Mouse (Mus musculus): Measurements from ENCODE around the gene Slc5a11. TPM values are rescaled to one million over a fixed set of nuclear protein-coding genes. Genes with fewer than 3 reads are reported as not detected.

The Slc5a11 gene
- polyA plus RNA-seq, 1 experiment from 2014 or later, result not detected

DNA sequence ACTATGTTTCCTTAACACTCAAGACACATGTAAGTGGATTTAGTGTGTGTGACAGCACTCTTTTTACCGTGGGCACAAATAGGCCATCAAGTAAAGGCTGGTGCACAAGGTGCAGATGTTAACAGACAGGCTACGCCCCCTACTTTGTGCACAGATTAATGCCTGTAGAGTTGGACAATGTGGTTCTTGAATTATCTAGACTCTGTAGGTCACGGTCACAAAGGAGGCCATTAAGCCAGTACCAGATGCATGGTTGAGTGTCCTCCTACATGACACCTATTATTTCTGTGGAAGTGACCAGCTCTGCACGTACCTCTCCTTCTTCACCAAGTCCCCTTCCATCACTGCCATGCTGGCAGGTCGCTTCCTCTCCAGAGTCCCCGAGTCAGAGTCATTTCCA, 81.5 kb downstream of the Slc5a11 start:
- Histone ChIP-seq H3K4me1 (no peaks in the 10 kb centered on the region), H3K9me3 (no peaks in the 10 kb centered on the region), H3K4me3 (no peak overlapping the region), H3K27ac (no peak overlapping the region), H3K36me3 (replicated peaks) (peaks cover 96% of the 10 kb centered on the region), H3K27me3 (ENCODE audit: poor library complexity, severe bottlenecking) (no peaks in the 10 kb centered on the region)
- DNase-seq (ENCODE audit: extremely low spot score, low spot score), result no peak
- WGBS, result 81% methylated on average over 6 of the region's 6 CpGs

DNA sequence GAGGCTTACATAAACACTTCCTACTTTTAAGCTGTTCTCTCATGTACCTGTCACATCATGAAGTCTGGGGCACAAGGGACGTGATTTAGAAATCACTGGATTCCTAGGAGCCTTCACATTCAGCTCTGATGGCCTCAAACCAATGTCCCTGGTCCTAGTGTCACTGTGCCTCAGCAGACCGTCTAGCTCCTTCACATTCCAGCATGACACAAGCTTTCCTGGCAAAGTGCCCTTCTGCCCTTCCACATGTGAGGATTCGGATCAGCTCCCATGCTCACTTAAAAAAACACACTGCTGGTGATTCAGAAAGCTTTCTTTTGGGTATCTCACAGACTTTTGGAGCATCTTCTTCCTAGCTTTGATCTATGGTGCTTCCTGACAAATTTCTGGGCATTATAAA, 83.6 kb downstream of the Slc5a11 start:
- DNase-seq (ENCODE audit: extremely low spot score, low spot score), result no peak
- WGBS, result 90% methylated on average over 3 of the region's 3 CpGs
- H3K9me3 ChIP-seq, result no peaks in the 10 kb centered on the region
- H3K36me3 ChIP-seq (replicated peaks), result peaks cover 80% of the 10 kb centered on the region
- H3K27ac ChIP-seq, result no peak overlapping the region
- no peaks in the 10 kb centered on the region for H3K27me3 ChIP-seq (ENCODE audit: poor library complexity, severe bottlenecking)
- H3K4me3 ChIP-seq, result no peak overlapping the region
- no peaks in the 10 kb centered on the region for H3K4me1 ChIP-seq

DNA sequence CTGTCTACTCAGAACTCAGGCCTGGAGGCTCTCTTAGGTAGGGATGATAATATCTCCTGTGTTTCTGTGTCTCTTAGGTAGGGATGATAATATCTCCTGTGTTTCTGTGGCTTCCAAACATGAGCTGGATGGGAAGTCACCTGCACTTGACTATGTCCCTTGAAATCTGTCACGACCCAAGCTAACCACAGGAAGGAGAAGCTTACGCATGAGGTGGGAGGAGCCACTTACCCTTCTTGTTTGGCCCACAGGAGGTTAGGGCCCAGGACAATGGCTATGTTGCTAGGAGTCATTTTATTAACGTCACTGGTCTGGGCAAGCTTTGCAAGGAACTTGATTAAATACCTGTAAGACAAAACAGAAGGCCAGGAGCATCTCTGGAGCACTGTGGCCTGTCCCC, 85.7 kb downstream of the Slc5a11 start:
- Histone ChIP-seq H3K4me3 (no peak overlapping the region), H3K27me3 (ENCODE audit: poor library complexity, severe bottlenecking) (no peaks in the 10 kb centered on the region), H3K4me1 (no peaks in the 10 kb centered on the region), H3K9me3 (no peaks in the 10 kb centered on the region), H3K36me3 (replicated peaks) (peaks cover 81% of the 10 kb centered on the region), H3K27ac (no peak overlapping the region)
- DNase-seq (ENCODE audit: extremely low spot score, low spot score), result no peak
- WGBS, result 78% methylated on average over 3 of the region's 3 CpGs

DNA sequence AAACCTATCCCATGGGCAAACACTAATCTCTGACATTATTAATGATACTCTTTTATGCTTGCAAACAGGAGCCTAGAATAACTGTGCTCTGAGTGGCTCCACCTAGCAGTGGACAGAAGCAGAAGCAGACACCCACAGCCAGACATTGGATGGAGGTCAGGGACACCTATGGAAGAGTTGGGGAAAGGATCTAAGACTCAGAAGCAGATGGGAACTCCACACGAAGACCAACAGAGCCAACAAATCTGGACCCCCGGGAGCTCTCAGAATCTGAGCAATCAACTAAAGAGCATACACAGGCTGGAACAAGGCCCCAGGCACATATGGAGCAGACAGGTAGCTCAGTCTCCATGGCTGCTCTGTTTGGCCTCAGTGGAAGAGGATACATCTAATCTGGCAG, 90.8 kb downstream of the Slc5a11 start:
- Histone ChIP-seq H3K9me3 (no peaks in the 10 kb centered on the region), H3K4me3 (no peak overlapping the region), H3K27ac (no peak overlapping the region), H3K36me3 (replicated peaks) (peaks cover 83% of the 10 kb centered on the region), H3K27me3 (ENCODE audit: poor library complexity, severe bottlenecking) (no peaks in the 10 kb centered on the region), H3K4me1 (no peaks in the 10 kb centered on the region)
- no peak for DNase-seq (ENCODE audit: extremely low spot score, low spot score)
- WGBS, result 87% methylated on average over 2 of the region's 2 CpGs

DNA sequence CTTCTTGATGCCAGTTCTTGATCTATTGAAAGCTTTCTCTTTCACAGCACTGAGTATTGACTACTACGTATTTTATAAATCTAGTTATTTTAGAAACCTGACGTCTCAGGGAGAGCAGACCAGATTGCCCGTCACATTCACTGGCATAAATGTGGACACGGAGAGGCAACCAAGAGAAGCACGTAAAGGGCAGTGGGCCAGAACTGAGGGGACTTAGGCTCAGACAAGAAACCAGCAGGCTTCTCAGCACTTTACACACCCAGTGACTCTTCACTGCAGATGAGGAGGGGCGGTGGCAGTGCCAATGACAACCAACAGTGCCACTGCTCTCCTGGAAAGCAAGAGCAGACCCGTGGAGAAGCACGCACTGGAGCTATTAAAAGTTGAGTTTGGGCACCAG, 92.7 kb downstream of the Slc5a11 start:
- Histone ChIP-seq H3K9me3 (no peaks in the 10 kb centered on the region), H3K4me1 (no peaks in the 10 kb centered on the region), H3K36me3 (replicated peaks) (peaks cover 96% of the 10 kb centered on the region), H3K27me3 (ENCODE audit: poor library complexity, severe bottlenecking) (no peaks in the 10 kb centered on the region), H3K4me3 (no peak overlapping the region), H3K27ac (no peak overlapping the region)
- 95% methylated on average over 8 of the region's 8 CpGs for WGBS
- DNase-seq (ENCODE audit: extremely low spot score, low spot score), result no peak

DNA sequence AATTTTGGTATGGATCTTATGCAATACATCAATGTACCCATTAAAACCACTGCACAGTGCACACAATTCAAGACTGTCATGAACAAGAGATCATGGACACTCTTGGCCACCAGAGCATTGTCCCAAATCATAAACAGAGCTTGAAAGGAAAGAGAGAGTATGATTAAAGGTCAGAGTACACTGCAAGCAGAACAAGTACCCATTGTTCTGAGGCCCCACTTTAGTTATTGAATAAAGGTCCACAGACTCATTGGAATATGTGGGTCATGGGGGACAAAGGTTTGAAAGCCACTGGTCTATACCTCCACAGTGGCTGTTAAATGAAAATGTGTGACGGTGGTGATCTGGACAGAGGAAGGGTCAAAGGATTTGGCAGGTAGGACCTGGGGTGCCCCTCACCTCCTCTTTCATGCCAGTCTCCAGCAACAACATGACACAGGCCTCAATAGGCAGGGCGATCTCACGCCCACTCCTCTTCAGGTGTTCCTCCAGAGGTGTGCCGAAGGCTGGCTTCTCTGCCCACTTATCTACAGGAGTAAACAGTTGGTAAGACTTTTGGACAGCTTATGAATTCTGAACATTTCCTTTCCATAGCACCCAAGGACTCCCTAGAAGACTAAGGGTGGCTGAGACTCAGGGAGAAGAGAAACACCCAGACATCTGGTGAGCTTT, 93.4 kb downstream of the Slc5a11 start:
- 94% methylated on average over 4 of the region's 4 CpGs for WGBS

DNA sequence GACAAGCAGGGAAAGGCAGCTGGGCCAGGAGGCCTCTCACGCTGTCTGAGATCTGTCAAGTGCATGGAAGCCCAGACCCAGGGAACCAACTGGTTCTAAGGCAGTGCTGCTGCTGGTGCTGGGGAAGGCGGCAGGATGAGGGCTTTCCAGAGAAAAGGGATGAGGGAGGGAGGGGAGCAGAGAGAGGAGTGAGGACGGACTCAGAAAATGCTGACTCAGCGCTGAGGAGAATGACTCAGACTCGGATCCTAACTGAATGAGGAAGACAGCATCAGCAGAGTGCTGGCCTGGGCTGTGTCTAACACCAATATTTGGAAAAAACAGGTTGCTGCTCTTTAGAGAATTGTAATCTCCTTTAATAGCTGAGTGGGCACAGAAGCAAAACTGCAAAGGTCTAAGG, 97.3 kb downstream of the Slc5a11 start:
- Histone ChIP-seq H3K27ac (peak overlapping the region; percentile 5; the same call in 1 of the 2 replicates), H3K4me3 (no peak overlapping the region), H3K36me3 (replicated peaks) (peaks cover 97% of the 10 kb centered on the region), H3K27me3 (ENCODE audit: poor library complexity, severe bottlenecking) (no peaks in the 10 kb centered on the region), H3K9me3 (no peaks in the 10 kb centered on the region), H3K4me1 (no peaks in the 10 kb centered on the region)
- WGBS, result 80% methylated on average over 5 of the region's 5 CpGs
- DNase-seq (ENCODE audit: extremely low spot score, low spot score), result no peak

More for the DNA sequence above, 93.4 kb downstream of the Slc5a11 start:
- no peak for DNase-seq (ENCODE audit: extremely low spot score, low spot score)
- Histone ChIP-seq H3K27me3 (ENCODE audit: poor library complexity, severe bottlenecking) (no peaks in the 10 kb centered on the region), H3K4me3 (no peak overlapping the region), H3K4me1 (no peaks in the 10 kb centered on the region), H3K27ac (no peak overlapping the region), H3K36me3 (replicated peaks) (peaks cover 100% of the 10 kb centered on the region), H3K9me3 (no peaks in the 10 kb centered on the region)

DNA sequence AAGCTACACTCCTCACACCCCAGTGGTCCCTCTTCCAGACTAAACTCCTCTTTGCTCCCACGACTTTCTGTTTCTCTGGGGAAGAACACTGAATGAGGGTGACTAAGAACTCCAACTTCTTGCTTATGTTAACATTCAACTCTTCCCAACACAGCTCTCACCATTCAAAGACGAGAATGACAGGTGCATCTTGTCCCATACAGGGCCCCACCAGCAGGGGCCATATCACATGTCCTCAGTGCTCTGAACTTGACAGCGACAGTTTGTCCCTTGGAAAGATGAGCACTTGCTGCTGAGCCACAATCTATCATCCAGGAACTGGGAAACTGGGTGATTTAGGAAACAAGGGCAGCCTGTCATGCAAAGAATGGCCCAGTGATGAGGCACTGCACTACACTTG, 98.2 kb downstream of the Slc5a11 start:
- H3K4me3 ChIP-seq, result no peak overlapping the region
- H3K4me1 ChIP-seq, result no peaks in the 10 kb centered on the region
- DNase-seq (ENCODE audit: extremely low spot score, low spot score), result no peak
- no peaks in the 10 kb centered on the region for H3K9me3 ChIP-seq
- 85% methylated on average over 3 of the region's 3 CpGs for WGBS
- H3K36me3 ChIP-seq (replicated peaks), result peaks cover 97% of the 10 kb centered on the region
- no peaks in the 10 kb centered on the region for H3K27me3 ChIP-seq (ENCODE audit: poor library complexity, severe bottlenecking)
- no peak overlapping the region for H3K27ac ChIP-seq

DNA sequence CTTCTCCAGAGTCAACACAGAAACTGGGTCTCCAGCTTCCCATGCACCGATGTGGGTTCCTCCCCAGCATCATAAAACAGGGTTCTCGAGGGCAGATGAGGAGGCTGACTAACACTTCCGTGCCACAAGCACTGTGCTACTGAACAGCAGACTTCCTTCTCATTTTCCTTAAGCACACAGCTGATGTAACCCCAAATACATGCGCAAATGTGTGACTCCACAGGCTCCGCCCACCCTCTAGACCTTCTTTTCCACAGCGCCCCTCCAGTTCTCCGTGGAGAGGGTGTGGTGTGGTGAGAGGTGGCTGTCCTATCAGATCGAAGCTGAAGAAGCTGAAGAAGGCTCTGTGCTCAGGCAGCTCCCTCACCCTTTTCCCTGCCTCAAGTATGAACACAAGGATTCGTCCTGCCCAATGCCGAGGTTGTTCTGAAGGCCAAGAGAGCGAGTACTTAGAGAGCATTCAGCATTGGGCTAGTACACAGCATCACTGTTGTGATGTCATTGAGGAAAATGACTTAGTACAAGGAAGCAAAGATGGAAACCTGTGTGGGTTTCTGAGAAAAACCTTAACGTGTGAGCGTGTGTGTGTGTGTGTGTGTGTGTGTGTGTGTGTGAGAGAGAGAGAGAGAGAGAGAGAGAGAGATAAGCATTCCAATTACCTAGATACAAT, 108.0 kb downstream of the Slc5a11 start:
- no peak for DNase-seq (ENCODE audit: extremely low spot score, low spot score)
- Histone ChIP-seq H3K4me1 (peaks cover 9% of the 10 kb centered on the region; the same call in 1 of the 2 replicates), H3K4me3 (no peak overlapping the region), H3K27ac (no peak overlapping the region), H3K36me3 (replicated peaks) (peaks cover 94% of the 10 kb centered on the region), H3K27me3 (ENCODE audit: poor library complexity, severe bottlenecking) (no peaks in the 10 kb centered on the region), H3K9me3 (no peaks in the 10 kb centered on the region)
- 90% methylated on average over 13 of the region's 13 CpGs for WGBS

Other genes with a start within 250 kb of the Slc5a11 start
- gene Rbbp6, start 249.1 kb upstream of the Slc5a11 start, polyA plus RNA-seq (2016; fragmentation: Nextera tagmentation; extraction: Ambion mirVana), result 26.3 and 27.4 TPM in 2 replicates
- gene Tnrc6a, start 90.9 kb upstream of the Slc5a11 start, polyA plus RNA-seq (2016; fragmentation: Nextera tagmentation; extraction: Ambion mirVana), result 51.7 and 52.8 TPM in 2 replicates
- gene Lcmt1, start 155.0 kb downstream of the Slc5a11 start, polyA plus RNA-seq (2016; fragmentation: Nextera tagmentation; extraction: Ambion mirVana), result 52.0 and 54.6 TPM in 2 replicates
- gene Arhgap17, start 155.1 kb downstream of the Slc5a11 start, polyA plus RNA-seq (2016; fragmentation: Nextera tagmentation; extraction: Ambion mirVana), result 27.5 and 27.7 TPM in 2 replicates
- gene Aqp8, start 247.5 kb downstream of the Slc5a11 start, polyA plus RNA-seq (2016; fragmentation: Nextera tagmentation; extraction: Ambion mirVana), result 0.32 and 0.78 TPM in 2 replicates

All from forebrain, embryonic 10.5 days (tissue).